Mouse (Mus musculus) urinary bladder, adult 2 months (tissue): ENCODE data around the gene Slc25a42. TPM values are rescaled to one million over a fixed set of nuclear protein-coding genes. Genes with fewer than 3 reads are reported as not detected.

Source experiments
- DNase-seq: peaks from one replicate; pipeline ENCODE4 v3.0.0; 2022; ENCODE audit warnings: low spot score
- polyA plus RNA-seq: library from polyadenylated mRNA; depleted of rRNA; stranded (reverse); fragments of >200 nt; gene quantifications from 2 replicates; pipeline ENCODE4 v1.2.3, GENCODE M21; 2012

Gene Slc25a42
- polyA plus RNA-seq, 1 experiment = 17.9 TPM

GRCm38 (mm10) chr8:70215092-70215491, 3.0 kb upstream of the Slc25a42 start:
- no peak for DNase-seq

- DNase-seq = no peak
Observed at GRCm38 (mm10) chr8:70214411-70214810, 2.3 kb upstream of the Slc25a42 start.

- DNase-seq = no peak
Observed at GRCm38 (mm10) chr8:70211726-70212111, 386 bp downstream of the Slc25a42 start.

GRCm38 (mm10) chr8:70211275-70211674, 830 bp downstream of the Slc25a42 start:
- DNase-seq = no peak

GRCm38 (mm10) chr8:70210538-70210937, 1.6 kb downstream of the Slc25a42 start:
- DNase-seq = no peak

GRCm38 (mm10) chr8:70208130-70208529, 4.0 kb downstream of the Slc25a42 start:
- DNase-seq = no peak

GRCm38 (mm10) chr8:70204757-70205156, 7.3 kb downstream of the Slc25a42 start:
- DNase-seq = no peak

GRCm38 (mm10) chr8:70203072-70203471, 9.0 kb downstream of the Slc25a42 start:
- DNase-seq = no peak

- DNase-seq = no peak
Observed at GRCm38 (mm10) chr8:70201417-70201816, 10.7 kb downstream of the Slc25a42 start.

GRCm38 (mm10) chr8:70200098-70200681, 11.9 kb downstream of the Slc25a42 start:
- no peak for DNase-seq

- no peak for DNase-seq
Observed at GRCm38 (mm10) chr8:70197603-70198002, 14.5 kb downstream of the Slc25a42 start.

GRCm38 (mm10) chr8:70195762-70196161, 16.3 kb downstream of the Slc25a42 start:
- no peak for DNase-seq

- DNase-seq = no peak
Observed at GRCm38 (mm10) chr8:70194191-70194590, 17.9 kb downstream of the Slc25a42 start.

GRCm38 (mm10) chr8:70193238-70193637, 18.9 kb downstream of the Slc25a42 start:
- no peak for DNase-seq

- DNase-seq = no peak
Observed at GRCm38 (mm10) chr8:70188707-70189106, 23.4 kb downstream of the Slc25a42 start.

GRCm38 (mm10) chr8:70183194-70183593, 28.9 kb downstream of the Slc25a42 start:
- DNase-seq = no peak

GRCm38 (mm10) chr8:70181903-70182252, 30.2 kb downstream of the Slc25a42 start:
- DNase-seq = no peak

GRCm38 (mm10) chr8:70181212-70181902, 30.7 kb downstream of the Slc25a42 start:
- no peak for DNase-seq

- DNase-seq = no peak
Observed at GRCm38 (mm10) chr8:70179082-70179481, 33.0 kb downstream of the Slc25a42 start.

- no peak for DNase-seq
Observed at GRCm38 (mm10) chr8:70178231-70178630, 33.9 kb downstream of the Slc25a42 start.

- DNase-seq = no peak
Observed at GRCm38 (mm10) chr8:70174079-70174478, 38.0 kb downstream of the Slc25a42 start.

GRCm38 (mm10) chr8:70173320-70173719, 38.8 kb downstream of the Slc25a42 start:
- no peak for DNase-seq

GRCm38 (mm10) chr8:70172043-70172681, 39.9 kb downstream of the Slc25a42 start, which contains the start of gene Tmem161a:
Gene Tmem161a (plus strand): TSS chr8:70172356.
- DNase-seq = peak; percentile 77
